Mouse (Mus musculus): ENCODE results near the gene Arl15.

The Arl15 gene

DNA sequence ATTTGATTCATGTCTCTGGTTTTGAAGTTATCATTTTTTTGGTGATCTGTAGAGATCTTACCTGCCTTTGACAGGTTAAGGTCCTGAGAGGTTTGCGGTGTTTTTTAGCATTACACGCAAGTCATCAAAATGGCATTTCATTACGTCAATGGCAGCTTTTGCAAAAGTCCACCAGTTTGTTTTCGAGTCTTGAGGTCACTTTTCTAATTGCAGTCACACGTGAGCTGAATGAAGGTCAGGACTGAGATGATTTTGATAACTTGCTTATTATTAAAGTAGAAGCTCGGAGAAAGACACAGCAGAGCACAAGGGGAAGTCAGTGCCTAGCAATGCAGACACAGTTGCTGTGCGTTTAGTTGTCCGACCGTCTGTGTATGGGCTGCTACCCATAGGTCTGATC, 8.3 kb downstream of the Arl15 start:
- no peak for DNase-seq (ENCODE audit: low spot score)

GRCm38 (mm10) chr13:113811141-113811540, 16.8 kb downstream of the Arl15 start:
- DNase-seq (ENCODE audit: low spot score): no peak

DNA sequence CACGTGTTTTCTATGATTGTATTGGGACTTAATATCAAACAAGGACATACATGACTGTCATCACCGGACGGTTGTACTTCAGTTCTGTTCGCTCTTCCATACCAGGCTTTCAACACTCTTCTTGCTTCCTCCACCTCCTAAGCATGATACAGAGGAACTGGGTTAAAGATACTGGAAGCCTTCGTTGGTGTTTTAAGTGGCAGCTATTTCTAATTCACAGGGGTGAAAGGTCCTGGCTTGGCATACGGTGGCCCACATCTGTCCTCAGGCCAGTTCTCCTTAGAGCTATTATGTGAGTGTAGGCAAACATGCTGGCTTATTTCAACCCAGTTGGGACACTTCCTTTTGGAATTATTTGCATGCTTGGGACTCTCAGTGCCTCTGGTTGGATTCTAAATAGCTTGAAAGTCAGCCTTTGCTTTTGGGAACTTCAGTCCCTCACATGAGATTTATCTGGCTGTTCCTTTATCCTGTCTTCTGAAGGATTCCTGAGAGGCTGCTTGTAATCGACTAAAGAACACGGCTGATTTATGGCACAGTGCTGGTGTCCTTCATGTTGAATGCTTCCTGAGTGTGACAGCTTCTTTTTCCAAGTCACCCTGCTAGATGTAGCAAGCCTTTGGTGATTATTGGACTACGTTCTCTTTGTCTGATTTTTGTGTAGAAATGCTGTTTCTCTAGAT, 17.7 kb downstream of the Arl15 start:
- DNase-seq (ENCODE audit: low spot score): no peak

DNA sequence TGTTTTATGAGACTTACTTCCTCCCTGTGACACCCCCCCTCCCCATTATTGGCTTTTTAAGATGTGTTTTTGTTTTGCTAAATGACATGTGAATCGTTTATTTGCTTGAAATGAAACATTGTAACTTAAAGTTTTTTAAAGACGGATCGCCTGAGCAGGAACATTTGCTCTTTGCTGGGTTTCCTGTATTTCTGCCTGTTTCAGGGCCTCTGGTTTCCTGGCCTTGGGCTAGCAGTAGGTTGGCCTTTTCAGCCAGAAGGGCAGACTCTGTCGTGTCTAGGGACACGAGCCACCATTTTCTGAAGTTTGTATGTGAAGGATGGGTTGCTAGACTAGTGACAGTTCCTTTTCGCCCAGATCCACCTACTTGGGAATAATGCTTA, 18.3 kb downstream of the Arl15 start:
- no peak for DNase-seq (ENCODE audit: low spot score)

- DNase-seq (ENCODE audit: low spot score): no peak
Observed at GRCm38 (mm10) chr13:113814121-113814520, 19.8 kb downstream of the Arl15 start.

- DNase-seq (ENCODE audit: low spot score): no peak
Observed at GRCm38 (mm10) chr13:113815697-113816420, 21.6 kb downstream of the Arl15 start.

- no peak for DNase-seq (ENCODE audit: low spot score)
Observed at GRCm38 (mm10) chr13:113816421-113816810, 22.1 kb downstream of the Arl15 start.

DNA sequence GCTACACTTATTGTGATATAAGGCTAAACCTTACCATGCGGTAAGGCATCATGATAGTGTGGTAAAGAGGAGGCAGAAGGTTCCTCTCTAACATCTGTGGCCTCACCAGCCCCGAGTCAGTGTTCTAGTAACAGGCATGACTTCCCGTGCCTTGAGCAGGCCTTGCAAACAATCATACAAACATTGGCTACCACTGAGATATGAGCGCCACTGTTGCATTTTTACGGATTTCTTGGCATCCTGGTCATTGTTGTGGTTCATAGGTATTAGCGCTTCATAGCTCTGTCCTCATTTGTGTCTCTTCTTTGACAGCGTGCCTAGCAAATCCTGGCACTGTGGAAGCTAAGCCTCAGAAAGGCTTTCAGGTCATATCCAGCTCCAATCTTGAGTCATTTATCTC, 24.7 kb downstream of the Arl15 start:
- DNase-seq (ENCODE audit: low spot score): no peak

DNA sequence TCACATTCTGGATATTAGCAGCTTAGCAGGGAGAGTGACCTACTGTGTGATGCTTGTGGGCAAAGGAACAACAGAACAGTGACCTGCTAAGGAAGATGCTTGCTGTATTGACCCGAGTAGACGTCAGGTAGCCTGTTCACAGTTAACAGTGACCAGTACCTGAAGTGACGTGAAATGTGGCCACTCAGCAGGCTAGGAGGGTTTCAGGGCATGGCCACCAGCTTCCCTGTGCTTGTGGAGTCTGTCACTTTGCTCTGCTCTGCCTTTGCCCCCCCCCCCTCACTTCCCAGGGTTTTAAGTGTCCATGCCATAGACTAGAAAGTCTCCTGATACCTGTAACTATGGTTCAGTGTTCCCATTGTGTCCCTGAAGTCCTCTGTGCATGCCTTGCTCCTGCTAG, 25.9 kb downstream of the Arl15 start:
- no peak for DNase-seq (ENCODE audit: low spot score)

GRCm38 (mm10) chr13:113821891-113822290, 27.6 kb downstream of the Arl15 start:
- DNase-seq (ENCODE audit: low spot score): no peak

DNA sequence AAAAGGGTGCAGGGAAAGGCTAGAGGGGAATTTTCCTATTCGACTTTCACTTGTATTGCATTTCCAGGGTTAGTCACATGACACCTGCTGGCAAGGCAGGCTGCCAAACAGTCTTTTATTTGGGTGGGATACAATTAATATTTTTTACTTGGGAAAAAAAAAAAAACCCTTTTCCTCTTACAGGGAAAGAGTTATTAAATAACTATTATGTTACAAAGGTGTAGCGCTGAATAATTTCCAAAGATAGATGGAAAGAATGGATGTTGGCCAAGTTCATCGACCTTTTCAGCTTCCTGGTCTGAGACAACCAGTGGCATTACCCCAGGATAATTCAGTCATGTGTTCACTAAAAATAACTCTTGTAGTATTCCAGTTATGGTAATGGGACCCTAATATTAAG, 29.7 kb downstream of the Arl15 start:
- DNase-seq (ENCODE audit: low spot score): no peak

DNA sequence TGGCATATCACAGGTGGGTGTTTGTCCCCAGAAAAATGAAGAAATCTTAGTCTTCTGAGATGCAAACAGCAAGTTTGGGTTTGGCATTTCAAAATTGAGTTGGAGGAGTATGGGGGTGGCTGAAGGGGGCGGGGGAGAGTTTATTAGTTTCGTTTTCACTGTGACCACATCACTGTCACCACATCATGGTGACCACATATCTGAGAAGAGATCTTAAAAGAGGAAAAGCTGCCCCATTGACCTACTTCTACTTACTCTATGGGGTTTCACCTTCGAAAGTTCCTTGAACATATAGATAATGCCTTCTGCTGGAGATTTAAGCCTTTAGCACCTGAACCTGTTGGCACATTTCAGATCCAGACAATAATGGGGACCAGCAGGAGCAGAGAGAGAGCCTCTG, 34.3 kb downstream of the Arl15 start:
- DNase-seq (ENCODE audit: low spot score): no peak

GRCm38 (mm10) chr13:113829079-113829478, 34.8 kb downstream of the Arl15 start:
- DNase-seq (ENCODE audit: low spot score): no peak

GRCm38 (mm10) chr13:113830805-113831204, 36.5 kb downstream of the Arl15 start:
- no peak for DNase-seq (ENCODE audit: low spot score)

- no peak for DNase-seq (ENCODE audit: low spot score)
Observed at GRCm38 (mm10) chr13:113832947-113833346, 38.6 kb downstream of the Arl15 start.

DNA sequence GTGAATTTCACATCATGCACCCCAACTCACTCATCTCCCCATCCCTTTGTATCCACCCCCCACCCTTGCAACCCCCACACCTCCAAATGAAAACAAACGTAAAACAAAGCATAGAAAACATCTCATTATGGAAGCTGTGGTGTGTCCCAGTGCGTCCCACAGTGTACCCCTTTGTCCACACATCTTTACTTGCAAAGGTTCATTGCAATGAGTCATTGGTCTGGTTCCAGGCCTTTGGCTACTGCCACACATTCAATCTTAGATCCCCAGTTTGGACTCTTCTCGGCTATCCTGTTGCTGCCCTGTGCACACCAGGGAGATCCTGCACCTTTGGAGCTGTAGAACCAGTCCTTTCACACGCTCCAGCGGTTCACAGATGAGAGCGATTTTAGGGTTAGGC, 41.6 kb downstream of the Arl15 start:
- DNase-seq (ENCODE audit: low spot score): no peak

- DNase-seq (ENCODE audit: low spot score): no peak
Observed at GRCm38 (mm10) chr13:113838601-113839576, 44.6 kb downstream of the Arl15 start.

GRCm38 (mm10) chr13:113840421-113840820, 46.1 kb downstream of the Arl15 start:
- DNase-seq (ENCODE audit: low spot score): no peak

DNA sequence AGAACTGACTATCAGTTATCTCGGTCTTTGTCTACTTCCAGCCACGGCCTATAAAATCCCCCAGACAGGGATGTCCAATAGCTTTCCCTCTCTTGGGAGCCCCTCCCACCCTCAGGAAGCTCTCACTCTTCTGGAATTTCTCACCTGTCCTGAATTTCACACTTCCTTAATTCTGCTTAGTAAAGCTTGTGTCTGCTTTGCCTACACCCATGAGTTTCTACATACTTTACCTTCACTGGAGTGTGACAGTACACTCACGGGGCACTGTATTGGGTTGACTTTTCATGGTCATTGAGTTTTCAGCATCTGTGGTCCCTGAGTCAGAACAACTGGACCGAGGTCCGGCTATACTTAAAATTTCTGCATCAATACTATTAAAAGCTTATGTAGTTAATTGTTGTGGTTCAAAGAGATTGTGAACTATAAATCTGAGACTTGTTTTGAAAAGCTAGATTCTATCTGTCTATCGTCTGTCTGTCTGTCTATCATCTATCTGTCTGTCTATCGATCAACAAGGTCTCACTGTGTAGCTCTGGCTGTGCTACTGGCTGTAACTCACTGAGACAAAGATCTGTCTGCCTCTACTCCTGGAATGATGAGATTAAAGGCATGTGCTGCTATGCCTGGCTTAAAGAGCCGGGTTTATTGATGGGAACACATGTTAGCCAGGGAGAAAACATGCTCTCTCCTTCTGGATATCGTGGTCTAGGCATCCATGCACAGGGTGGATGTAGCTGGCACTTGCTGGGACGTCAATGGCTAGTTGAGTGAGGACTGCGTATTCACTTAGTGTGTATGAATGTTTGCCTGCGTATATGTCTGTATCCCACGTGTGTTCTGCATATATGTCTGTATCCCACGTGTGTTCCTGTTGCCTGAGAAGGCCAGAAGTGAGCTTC, 48.4 kb downstream of the Arl15 start:
- DNase-seq (ENCODE audit: low spot score): no peak

DNA sequence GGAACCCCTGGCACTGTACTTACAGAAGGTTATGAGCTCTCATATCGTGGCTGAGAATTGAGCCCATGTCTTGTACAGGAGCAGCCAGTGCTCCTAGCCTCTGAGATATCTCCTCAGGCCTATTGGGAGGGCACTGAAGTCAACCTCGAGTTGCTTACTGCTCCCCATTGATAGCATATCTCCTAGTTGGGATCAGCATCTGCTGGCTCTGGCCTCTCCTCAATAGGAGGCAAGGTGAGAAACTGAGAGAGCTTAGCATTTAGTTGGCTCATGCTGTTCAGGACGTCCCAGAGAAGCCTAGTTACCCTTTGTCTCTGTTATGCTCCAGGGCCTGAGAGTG, 49.0 kb downstream of the Arl15 start:
- no peak for DNase-seq (ENCODE audit: low spot score)

DNA sequence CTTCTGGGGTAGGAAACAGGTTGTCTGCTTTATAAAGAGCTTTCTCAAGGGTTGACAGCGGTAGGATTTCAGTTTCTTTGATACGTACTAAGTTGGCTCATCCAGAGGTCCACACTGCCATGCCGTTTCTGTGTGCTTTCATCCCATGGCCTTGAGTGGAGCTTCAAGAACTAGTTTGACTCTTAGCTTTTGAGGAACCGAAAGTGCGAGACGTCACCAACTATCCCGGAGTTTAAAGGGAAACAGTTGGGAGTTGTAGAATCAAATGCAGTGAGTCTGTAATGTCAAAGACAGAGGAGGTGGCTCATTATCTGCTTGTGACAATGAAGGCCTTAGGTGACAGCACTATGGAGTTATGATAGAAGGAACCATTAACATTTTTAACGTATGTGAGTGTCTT, 49.6 kb downstream of the Arl15 start:
- no peak for DNase-seq (ENCODE audit: low spot score)

GRCm38 (mm10) chr13:113844717-113845116, 50.4 kb downstream of the Arl15 start:
- no peak for DNase-seq (ENCODE audit: low spot score)

All from urinary bladder, postnatal 14 days (tissue).